Comparison of ENCODE assay signal across 21 mouse cellular contexts in genomic region chr14:20203301-20203700, GRCm38 (mm10). TPM values are rescaled to one million over a fixed set of nuclear protein-coding genes. Genes with fewer than 3 reads are reported as not detected.
DNase-seq lines count a peak whose midpoint lies in the region; ATAC-seq and TF ChIP-seq lines count a peak whose summit lies in the region.
"Had no signal": no experiment of that assay in that cellular context is flagged by ENCODE, and none has a peak within 500 bp of the region (broad histone marks: within the 10 kb centered on the region; RNA-seq: fewer than 3 reads in every experiment).

No protein-coding gene starts in this region.

- WGBS in hindbrain, embryonic 15.5 days = 61% methylated on average over 4 of the region's 4 CpGs
- WGBS in hindbrain, embryonic 14.5 days = 62% methylated on average over 4 of the region's 4 CpGs
- 62% methylated on average over 4 of the region's 4 CpGs for WGBS in midbrain, postnatal 0 days
- WGBS in midbrain, embryonic 16.5 days = 60% methylated on average over 4 of the region's 4 CpGs
- WGBS in limb, embryonic 10.5 days = 55% methylated on average over 4 of the region's 4 CpGs

- H3K27me3 ChIP-seq in hindbrain, embryonic 15.5 days = no peaks in the 10 kb centered on the region
- H3K27me3 ChIP-seq in hindbrain, embryonic 14.5 days (ENCODE audit: control insufficient read depth, insufficient read depth, low read length) = no peaks in the 10 kb centered on the region
- no peaks in the 10 kb centered on the region for H3K27me3 ChIP-seq in midbrain, postnatal 0 days (ENCODE audit: insufficient read depth, low read length)
- no peaks in the 10 kb centered on the region for H3K27me3 ChIP-seq in midbrain, embryonic 16.5 days (ENCODE audit: control insufficient read depth, insufficient read depth, low read depth, low read length)
- H3K27me3 ChIP-seq in myocyte (ENCODE audit: control insufficient read depth, insufficient read depth, insufficient read length) = no peaks in the 10 kb centered on the region
- no peaks in the 10 kb centered on the region for H3K27me3 ChIP-seq in limb, embryonic 10.5 days (ENCODE audit: low read depth, poor library complexity, severe bottlenecking)
- H3K27me3 ChIP-seq: forebrain, embryonic 12.5 days; heart, embryonic 12.5 days; kidney, embryonic 15.5 days; neural tube, embryonic 15.5 days had no signal

- TF ChIP-seq CTCF in midbrain, postnatal 0 days (IDR thresholded peaks at IDR 0.05) = no peak

- no peaks in the 10 kb centered on the region for H3K9me3 ChIP-seq in hindbrain, embryonic 15.5 days
- no peaks in the 10 kb centered on the region for H3K9me3 ChIP-seq in hindbrain, embryonic 14.5 days (ENCODE audit: control insufficient read depth, low read length)
- H3K9me3 ChIP-seq in midbrain, postnatal 0 days (ENCODE audit: low read length) = no peaks in the 10 kb centered on the region
- H3K9me3 ChIP-seq in midbrain, embryonic 16.5 days (replicated peaks; ENCODE audit: control insufficient read depth, low read length, poor library complexity, severe bottlenecking) = no peaks in the 10 kb centered on the region
- H3K9me3 ChIP-seq in limb, embryonic 10.5 days (replicated peaks) = no peaks in the 10 kb centered on the region
- H3K9me3 ChIP-seq: forebrain, embryonic 12.5 days; heart, embryonic 12.5 days; kidney, embryonic 15.5 days; neural tube, embryonic 15.5 days had no signal

- H3K36me3 ChIP-seq in hindbrain, embryonic 15.5 days = no peaks in the 10 kb centered on the region
- H3K36me3 ChIP-seq in hindbrain, embryonic 14.5 days (replicated peaks; ENCODE audit: control insufficient read depth, insufficient read depth) = no peaks in the 10 kb centered on the region
- H3K36me3 ChIP-seq in midbrain, postnatal 0 days (ENCODE audit: insufficient read depth, low read length) = no peaks in the 10 kb centered on the region
- no peaks in the 10 kb centered on the region for H3K36me3 ChIP-seq in midbrain, embryonic 16.5 days (ENCODE audit: control insufficient read depth, insufficient read depth, low read length)
- no peaks in the 10 kb centered on the region for H3K36me3 ChIP-seq in myocyte (ENCODE audit: control insufficient read depth, insufficient read depth)
- no peaks in the 10 kb centered on the region for H3K36me3 ChIP-seq in limb, embryonic 10.5 days
- H3K36me3 ChIP-seq: forebrain, embryonic 12.5 days; heart, embryonic 12.5 days; kidney, embryonic 15.5 days; neural tube, embryonic 15.5 days had no signal

- H3K27ac ChIP-seq in hindbrain, embryonic 15.5 days (replicated peaks) = no peak overlapping the region
- no peak overlapping the region for H3K27ac ChIP-seq in hindbrain, embryonic 14.5 days
- no peak overlapping the region for H3K27ac ChIP-seq in midbrain, postnatal 0 days (ENCODE audit: low read depth, low read length)
- H3K27ac ChIP-seq in midbrain, embryonic 16.5 days (ENCODE audit: low read length) = no peak overlapping the region
- H3K27ac ChIP-seq in limb, embryonic 10.5 days = no peak overlapping the region
- H3K27ac ChIP-seq: forebrain, embryonic 12.5 days; kidney, embryonic 15.5 days; layer of hippocampus, adult 2 months; liver, embryonic 14.5 days; neural tube, embryonic 15.5 days had no signal

- no peak overlapping the region for H3K9ac ChIP-seq in hindbrain, embryonic 15.5 days
- no peak overlapping the region for H3K9ac ChIP-seq in hindbrain, embryonic 14.5 days
- no peak overlapping the region for H3K9ac ChIP-seq in midbrain, postnatal 0 days (replicated peaks; ENCODE audit: low read length, poor library complexity, severe bottlenecking)
- H3K9ac ChIP-seq in midbrain, embryonic 16.5 days (ENCODE audit: low read depth, low read length) = no peak overlapping the region
- H3K9ac ChIP-seq: forebrain, embryonic 12.5 days; heart, embryonic 12.5 days; kidney, embryonic 15.5 days; liver, embryonic 14.5 days; neural tube, embryonic 15.5 days had no signal

- ATAC-seq in hindbrain, embryonic 15.5 days (ENCODE audit: low FRiP score, low read depth) = peak; percentile 48; the same call in 1 of the 2 replicates
- ATAC-seq in hindbrain, embryonic 14.5 days (ENCODE audit: low FRiP score) = no peak
- ATAC-seq in midbrain, postnatal 0 days (ENCODE audit: low FRiP score) = no peak
- ATAC-seq in midbrain, embryonic 16.5 days = no peak

- H3ac ChIP-seq in myocyte (ENCODE audit: control insufficient read depth, insufficient read length) = no peak overlapping the region

- H3K79me2 ChIP-seq in myocyte (ENCODE audit: control insufficient read depth, insufficient read depth) = no peaks in the 10 kb centered on the region

- H3K4me2 ChIP-seq in hindbrain, embryonic 15.5 days = no peak overlapping the region
- no peak overlapping the region for H3K4me2 ChIP-seq in hindbrain, embryonic 14.5 days (replicated peaks)
- H3K4me2 ChIP-seq in midbrain, postnatal 0 days (ENCODE audit: low read depth, low read length, poor library complexity, severe bottlenecking) = no peak overlapping the region
- no peak overlapping the region for H3K4me2 ChIP-seq in midbrain, embryonic 16.5 days (ENCODE audit: low read length)
- peak overlapping the region; percentile 36 for H3K4me2 ChIP-seq in myocyte (ENCODE audit: low read depth)
- H3K4me2 ChIP-seq: forebrain, embryonic 12.5 days; heart, embryonic 12.5 days; kidney, embryonic 15.5 days; neural tube, embryonic 15.5 days had no signal

- no peak for DNase-seq in hindbrain, embryonic 14.5 days (ENCODE audit: low spot score)
- DNase-seq in midbrain, postnatal 0 days (ENCODE audit: low spot score) = peak; percentile 15
- DNase-seq in NIH3T3 (ENCODE audit: low read depth) = peak; percentile 19
- DNase-seq in limb, embryonic 10.5 days (ENCODE audit: low spot score) = no peak
- no peak for DNase-seq in layer of hippocampus, adult 18-20 months (ENCODE audit: low spot score in 2 of 2)
- DNase-seq: adrenal gland, adult 8-10 months; cerebellum, adult 11 months; cerebellum, postnatal 25 days; left cerebral cortex, postnatal 4 days; lung, postnatal 10 days; right cerebral cortex, postnatal 4 days; thymus, adult 2 months had no signal

- no peak overlapping the region for H3K4me3 ChIP-seq in hindbrain, embryonic 15.5 days
- H3K4me3 ChIP-seq in hindbrain, embryonic 14.5 days (replicated peaks; ENCODE audit: low read length) = no peak overlapping the region
- H3K4me3 ChIP-seq in midbrain, postnatal 0 days (ENCODE audit: low read depth, low read length) = no peak overlapping the region
- H3K4me3 ChIP-seq in midbrain, embryonic 16.5 days (ENCODE audit: low read depth, low read length) = no peak overlapping the region
- no peak overlapping the region for H3K4me3 ChIP-seq in myocyte
- H3K4me3 ChIP-seq in limb, embryonic 10.5 days = no peak overlapping the region
- H3K4me3 ChIP-seq: forebrain, embryonic 12.5 days; heart, embryonic 12.5 days; kidney, embryonic 15.5 days; layer of hippocampus, adult 2 months; neural tube, embryonic 15.5 days had no signal

- no peaks in the 10 kb centered on the region for H3K4me1 ChIP-seq in hindbrain, embryonic 15.5 days (replicated peaks)
- H3K4me1 ChIP-seq in hindbrain, embryonic 14.5 days (replicated peaks; ENCODE audit: control insufficient read depth, insufficient read depth, low read length) = no peaks in the 10 kb centered on the region
- no peaks in the 10 kb centered on the region for H3K4me1 ChIP-seq in midbrain, postnatal 0 days (ENCODE audit: insufficient read depth, low read length)
- no peaks in the 10 kb centered on the region for H3K4me1 ChIP-seq in midbrain, embryonic 16.5 days (ENCODE audit: control insufficient read depth, insufficient read depth, low read length)
- H3K4me1 ChIP-seq in limb, embryonic 10.5 days = peaks cover 6% of the 10 kb centered on the region; the same call in 1 of the 2 replicates
- H3K4me1 ChIP-seq: neural tube, embryonic 15.5 days had no signal

- TF ChIP-seq POLR2A in myocyte (IDR thresholded peaks at IDR 0.05; ENCODE audit: insufficient read length, low read depth) = no peak

TF ChIP-seq in myocyte, 11 proteins besides CTCF, POLR2A, EP300 and RAD21:
- TF ChIP-seq MYOG (IDR thresholded peaks at IDR 0.05; ENCODE audit: control insufficient read depth in 1 of 3, insufficient read depth in 1 of 3, insufficient read length in 2 of 3, low read depth in 2 of 3) (no peak), POLR2AphosphoS2 (IDR thresholded peaks at IDR 0.05; ENCODE audit: insufficient read length, low read depth) (no peak), MAX (IDR thresholded peaks at IDR 0.05; ENCODE audit: low read depth) (no peak), E2F4 (IDR thresholded peaks at IDR 0.05; ENCODE audit: insufficient read depth) (no peak), TCF12 (IDR thresholded peaks at IDR 0.05; ENCODE audit: insufficient read depth, poor library complexity, severe bottlenecking) (no peak), CEBPB (IDR thresholded peaks at IDR 0.05; ENCODE audit: insufficient read depth, poor library complexity, severe bottlenecking) (no peak), USF1 (IDR thresholded peaks at IDR 0.05; ENCODE audit: low read depth) (no peak), TCF3 (IDR thresholded peaks at IDR 0.05; ENCODE audit: insufficient read length, low read depth) (no peak), REST (IDR thresholded peaks at IDR 0.05; ENCODE audit: insufficient read depth, insufficient read length) (no peak), MYOD1 (IDR thresholded peaks at IDR 0.05; ENCODE audit: control insufficient read depth in 1 of 3, insufficient read length in 2 of 3, low read depth in 2 of 3) (no peak), SRF (IDR thresholded peaks at IDR 0.05; ENCODE audit: control insufficient read depth, insufficient read length, low read depth) (no peak)

RNA-seq across cellular contexts. Expression of gene Kcnk5, which starts 21.7 kb away (rescaled TPM):
- polyA plus RNA-seq in hindbrain, embryonic 15.5 days (2015; fragmentation: Nextera tagmentation; extraction: Ambion mirVana) = 1.3 and 1.9 TPM in 2 replicates
- 0.65 and 1.2 TPM in 2 replicates for polyA plus RNA-seq in hindbrain, embryonic 14.5 days (2014; fragmentation: Nextera tagmentation; extraction: Ambion mirVana)
- total RNA-seq in midbrain, postnatal 0 days (2014; rRNA removed) = 0.99 and 1.0 TPM in 2 replicates
- polyA plus RNA-seq in midbrain, postnatal 0 days (2015; fragmentation: Nextera tagmentation; extraction: Ambion mirVana) = 0.70 and 0.80 TPM in 2 replicates
- 0.70 and 0.85 TPM in 2 replicates for polyA plus RNA-seq in midbrain, embryonic 16.5 days (2015; fragmentation: Nextera tagmentation; extraction: Ambion mirVana)
- polyA plus RNA-seq in myocyte (2012; fragmentation: generic; extraction: Trizol) = 7.2 TPM
- polyA plus RNA-seq in limb, embryonic 10.5 days (2016; fragmentation: Nextera tagmentation; extraction: Ambion mirVana) = 7.3 and 8.9 TPM in 2 replicates
- total RNA-seq in layer of hippocampus, adult 18-20 months (2021) = under 1 TPM; 0.25 to 0.43 TPM

Comparison
In these comparisons a context has a peak if more than half of its experiments do, and no peak if none do; other contexts are left out.
1. DNase-seq: peak in midbrain, postnatal 0 days (single experiment) and NIH3T3 (single experiment); none in hindbrain, embryonic 14.5 days (single experiment), limb, embryonic 10.5 days (single experiment) and layer of hippocampus, adult 18-20 months (0 of 2).